Comparison of ENCODE assay signal across 24 mouse cellular contexts in the genomic region with DNA sequence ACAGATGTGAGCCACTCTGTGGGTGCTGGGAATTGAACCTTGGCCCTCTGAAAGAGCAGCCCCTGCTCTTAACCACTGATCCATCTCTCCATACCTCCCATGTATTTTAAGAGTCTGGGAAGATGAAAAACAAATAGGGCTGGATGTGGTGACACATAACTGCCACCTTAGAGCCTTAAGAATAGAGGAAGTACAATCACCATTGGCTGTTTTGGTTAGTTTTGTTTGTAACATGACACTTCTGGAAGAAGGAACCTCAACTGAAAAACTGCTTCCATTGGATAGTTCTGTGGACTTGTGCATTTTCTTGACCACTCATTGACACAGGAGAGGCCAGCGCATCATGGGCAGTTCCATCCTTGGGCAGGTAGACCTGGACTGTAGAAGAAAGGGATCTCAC.
A peak's percentile ranks its signal among the peaks of the same experiment; 100 is the strongest.
DNase-seq lines count a peak whose midpoint lies in the region; ATAC-seq and TF ChIP-seq lines count a peak whose summit lies in the region.
"Had no signal": no experiment of that assay in that cellular context is flagged by ENCODE, and none has a peak within 500 bp of the region (broad histone marks: within the 10 kb centered on the region; RNA-seq: fewer than 3 reads in every experiment).

No protein-coding gene starts in this region.

- peaks cover 0 to 2% of the 10 kb centered on the region in 2 experiments; a peak in 1 of 4 replicates for H3K36me3 ChIP-seq in MEL (ENCODE audit: control insufficient read depth in 1 of 2, insufficient read depth in 2 of 2, low read length in 2 of 2)
- H3K36me3 ChIP-seq in limb, embryonic 10.5 days: no peaks in the 10 kb centered on the region
- H3K36me3 ChIP-seq: forebrain, embryonic 10.5 days; hindbrain, embryonic 10.5 days; hindbrain, embryonic 13.5 days; intestine, embryonic 15.5 days had no signal

- no peak overlapping the region for H3K27ac ChIP-seq in MEL (ENCODE audit: control insufficient read depth, low read depth, low read length)
- H3K27ac ChIP-seq in limb, embryonic 10.5 days: no peak overlapping the region
- H3K27ac ChIP-seq: forebrain, embryonic 10.5 days; forebrain, embryonic 13.5 days; hindbrain, embryonic 10.5 days; hindbrain, embryonic 13.5 days; intestine, embryonic 15.5 days had no signal

- no peak for TF ChIP-seq EP300 in MEL (IDR thresholded peaks at IDR 0.05; ENCODE audit: low read depth in 1 of 2, low read length in 2 of 2)

- ATAC-seq in hematopoietic stem cell, adult 5-6 weeks (replicated peaks in 1 of 2; ENCODE audit: insufficient read depth in 1 of 2, low FRiP score in 2 of 2, low TSS enrichment in 1 of 2, low read depth in 1 of 2, poor library complexity in 2 of 2, severe bottlenecking in 2 of 2): peak; percentile 21 to 56; a peak in 3 of 4 replicates
- ATAC-seq in monocyte, adult 5-6 weeks (replicated peaks; ENCODE audit: insufficient number of reproducible peaks, low FRiP score, low TSS enrichment, poor library complexity, severe bottlenecking): peak; percentile 50; the same call in 1 of the 2 replicates
- ATAC-seq: CD4-positive, CD25-positive, alpha-beta regulatory T cell, adult 4 months; forebrain, embryonic 13.5 days; forebrain, embryonic 16.5 days; hindbrain, embryonic 16.5 days; intestine, embryonic 15.5 days; Patski had no signal

- H3K9ac ChIP-seq in MEL (ENCODE audit: control insufficient read depth, low read depth, low read length, poor library complexity, severe bottlenecking): no peak overlapping the region
- H3K9ac ChIP-seq: forebrain, embryonic 13.5 days; hindbrain, embryonic 13.5 days; intestine, embryonic 15.5 days had no signal

- no peaks in the 10 kb centered on the region for H3K27me3 ChIP-seq in MEL (ENCODE audit: control insufficient read depth in 1 of 2, insufficient read depth in 2 of 2, low read length in 2 of 2)
- no peaks in the 10 kb centered on the region for H3K27me3 ChIP-seq in limb, embryonic 10.5 days (ENCODE audit: low read depth, poor library complexity, severe bottlenecking)
- H3K27me3 ChIP-seq: forebrain, embryonic 13.5 days; hindbrain, embryonic 13.5 days; intestine, embryonic 15.5 days; Patski had no signal

- TF ChIP-seq POLR2A in MEL (IDR thresholded peaks at IDR 0.05; ENCODE audit: control insufficient read depth in 1 of 2, insufficient read depth in 1 of 2, low read depth in 1 of 2, low read length in 2 of 2, poor library complexity in 1 of 2): no peak

- no peak for TF ChIP-seq RAD21 in MEL (IDR thresholded peaks at IDR 0.05; ENCODE audit: low read depth, low read length)

- no peak overlapping the region for H3K4me3 ChIP-seq in MEL (ENCODE audit: control insufficient read depth in 1 of 2, insufficient read depth in 1 of 2, low read depth in 2 of 2, low read length in 2 of 2)
- no peak overlapping the region for H3K4me3 ChIP-seq in limb, embryonic 10.5 days
- H3K4me3 ChIP-seq: forebrain, embryonic 10.5 days; forebrain, embryonic 13.5 days; hindbrain, embryonic 10.5 days; hindbrain, embryonic 13.5 days; intestine, embryonic 15.5 days had no signal

- no peak for TF ChIP-seq CTCF in MEL (IDR thresholded peaks at IDR 0.05 in 2 of 3, conservative IDR thresholded peaks at IDR 0.05 in 1 of 3; ENCODE audit: control insufficient read depth in 1 of 3, insufficient read depth in 1 of 3, low read depth in 2 of 3, low read length in 3 of 3, poor library complexity in 1 of 3, severe bottlenecking in 1 of 3)

- H3K4me1 ChIP-seq in MEL (ENCODE audit: control insufficient read depth in 1 of 2, insufficient read depth in 2 of 2, low read length in 2 of 2): peaks cover 0 to 2% of the 10 kb centered on the region in 2 experiments; a peak in 1 of 4 replicates
- H3K4me1 ChIP-seq in limb, embryonic 10.5 days: peaks cover 5% of the 10 kb centered on the region; the same call in 1 of the 2 replicates
- H3K4me1 ChIP-seq: intestine, embryonic 15.5 days had no signal

- no peaks in the 10 kb centered on the region for H3K9me3 ChIP-seq in MEL (replicated peaks; ENCODE audit: insufficient read depth, low read length)
- no peaks in the 10 kb centered on the region for H3K9me3 ChIP-seq in limb, embryonic 10.5 days (replicated peaks)
- H3K9me3 ChIP-seq: forebrain, embryonic 10.5 days; forebrain, embryonic 13.5 days; hindbrain, embryonic 10.5 days; hindbrain, embryonic 13.5 days; intestine, embryonic 15.5 days had no signal

- H3K79me2 ChIP-seq in MEL (ENCODE audit: control insufficient read depth, insufficient read depth, low read length, poor library complexity): no peaks in the 10 kb centered on the region

- WGBS in limb, embryonic 10.5 days: 87% methylated on average over 1 of the region's 1 CpGs

- DNase-seq in 416B (ENCODE audit: low read depth) (peak; percentile 78), MEL (ENCODE audit: low read depth, low spot score) (peak; percentile 69)
- no peak for DNase-seq in limb, embryonic 10.5 days (ENCODE audit: low spot score)
- no peak for DNase-seq in cerebellum, postnatal 14 days
- no peak for DNase-seq in adrenal gland, postnatal 14 days
- DNase-seq: adrenal gland, postnatal 10 days; cerebellum, adult 11 months; cerebellum, adult 2 months; cerebellum, adult 9-11 months; cerebellum, postnatal 36 days; gastrocnemius, postnatal 10 days; gastrocnemius, postnatal 36 days; heart, adult 18-20 months had no signal

TF ChIP-seq in MEL, 35 proteins besides CTCF, POLR2A, EP300 and RAD21:
- no peak for TF ChIP-seq NELFE (IDR thresholded peaks at IDR 0.05; ENCODE audit: low read depth, low read length)
- no peak for TF ChIP-seq RCOR1 (IDR thresholded peaks at IDR 0.05; ENCODE audit: low read depth, low read length)
- TF ChIP-seq ETS1 (IDR thresholded peaks at IDR 0.05; ENCODE audit: low read depth, low read length): no peak
- no peak for TF ChIP-seq TCF12 (IDR thresholded peaks at IDR 0.05; ENCODE audit: low read depth, low read length)
- no peak for TF ChIP-seq TAL1 (IDR thresholded peaks at IDR 0.05; ENCODE audit: low read length)
- TF ChIP-seq KAT2A (conservative IDR thresholded peaks at IDR 0.05; ENCODE audit: low read depth, low read length): no peak
- TF ChIP-seq POLR2AphosphoS5 (IDR thresholded peaks at IDR 0.05; ENCODE audit: borderline replicate concordance, low read depth, low read length): no peak
- no peak for TF ChIP-seq ZNF384 (IDR thresholded peaks at IDR 0.05; ENCODE audit: low read depth, low read length)
- TF ChIP-seq MYB (IDR thresholded peaks at IDR 0.05; ENCODE audit: low read depth, low read length): no peak
- no peak for TF ChIP-seq MXI1 (IDR thresholded peaks at IDR 0.05; ENCODE audit: low read depth, low read length)
- TF ChIP-seq E2F4 (IDR thresholded peaks at IDR 0.05; ENCODE audit: borderline replicate concordance, low read depth, low read length): no peak
- no peak for TF ChIP-seq POLR2AphosphoS2 (IDR thresholded peaks at IDR 0.05; ENCODE audit: low read length)
- TF ChIP-seq ZMIZ1 (IDR thresholded peaks at IDR 0.05; ENCODE audit: low read depth, low read length): no peak
- no peak for TF ChIP-seq ZKSCAN1 (IDR thresholded peaks at IDR 0.05; ENCODE audit: low read depth, low read length)
- no peak for TF ChIP-seq CHD1 (IDR thresholded peaks at IDR 0.05; ENCODE audit: low read depth, low read length)

Comparison
In these comparisons a context has a peak if more than half of its experiments do, and no peak if none do; other contexts are left out.
1. DNase-seq: peak in 416B (single experiment) and MEL (single experiment); none in limb, embryonic 10.5 days (single experiment), cerebellum, postnatal 14 days (0 of 2) and adrenal gland, postnatal 14 days (single experiment).